Mouse (Mus musculus) heart, postnatal 0 days (tissue): ENCODE results near the gene Ppp1r21.

ENCODE experiments used
- CTCF ChIP-seq: IDR thresholded peaks from 2 replicates; pipeline ENCODE4 v1.5.1; 2016; ENCODE audit warnings: antibody characterized with exemption, control low read depth, low read depth
- EP300 ChIP-seq: IDR thresholded peaks from 2 replicates; pipeline ENCODE4 v1.6.1; 2016; ENCODE audit warnings: antibody characterized with exemption, low read depth

DNA sequence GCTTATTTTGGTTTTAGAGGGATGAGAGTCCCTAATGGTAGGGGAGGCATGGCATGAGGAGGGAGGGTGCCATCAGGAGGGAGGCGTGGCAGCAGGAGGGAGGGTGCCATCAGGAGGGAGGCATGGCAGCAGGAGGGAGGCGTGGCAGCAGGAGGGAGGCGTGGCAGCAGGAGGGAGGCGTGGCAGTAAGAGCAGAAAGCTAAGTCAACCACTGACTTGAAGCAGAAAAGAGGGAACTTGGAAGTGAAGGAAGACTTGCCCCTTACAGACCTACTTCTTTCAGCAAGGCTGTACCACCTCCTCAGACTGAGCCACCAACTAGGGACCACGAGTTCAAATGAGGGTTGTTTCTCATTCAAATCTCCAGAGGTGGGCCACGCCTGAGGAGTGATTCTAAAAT, 83.3 kb downstream of the Ppp1r21 start:
- TF ChIP-seq EP300 (no peak), CTCF (no peak)
